Mouse (Mus musculus) hindbrain, embryonic 13.5 days (tissue): ENCODE data around the gene Snx33. TPM values are rescaled to one million over a fixed set of nuclear protein-coding genes. Genes with fewer than 3 reads are reported as not detected.

Source experiments
- ATAC-seq: fragments of 200-750 bp; cut with Nextera tagmentation; 2 replicates; pipeline ENCODE4 v1.8.0; 2017; ENCODE audit warnings: moderate TSS enrichment; ENCODE audit not compliant: low FRiP score
- H3K27ac ChIP-seq: fragments of 300-500 bp; sonication (generic); 2 replicates; pipeline ENCODE4 v1.5.1; 2015; ENCODE audit warnings: inconsistent platforms, mild to moderate bottlenecking, moderate library complexity
- H3K27me3 ChIP-seq: fragments of 300-500 bp; sonication (generic); 2 replicates; pipeline ENCODE4 v1.6.1; 2015; ENCODE audit warnings: mild to moderate bottlenecking, inconsistent platforms
- H3K36me3 ChIP-seq: fragments of 300-500 bp; sonication (generic); 2 replicates; pipeline ENCODE4 v1.6.1; 2015; ENCODE audit warnings: mild to moderate bottlenecking, inconsistent platforms
- H3K4me1 ChIP-seq: fragments of 300-500 bp; sonication (generic); replicated peaks from 2 replicates; pipeline ENCODE4 v1.6.1; 2015; ENCODE audit warnings: inconsistent platforms
- H3K4me2 ChIP-seq: fragments of 300-500 bp; sonication (generic); 2 replicates; pipeline ENCODE4 v1.6.1; 2015; ENCODE audit warnings: inconsistent platforms, mild to moderate bottlenecking, moderate library complexity
- H3K4me3 ChIP-seq: fragments of 300-500 bp; sonication (generic); 2 replicates; pipeline ENCODE4 v1.5.1; 2015; ENCODE audit warnings: mild to moderate bottlenecking, inconsistent platforms
- H3K9ac ChIP-seq: fragments of 300-500 bp; sonication (generic); 2 replicates; pipeline ENCODE4 v1.6.1; 2015; ENCODE audit warnings: mild to moderate bottlenecking, inconsistent platforms
- H3K9me3 ChIP-seq: fragments of 300-500 bp; sonication (generic); 2 replicates; pipeline ENCODE4 v1.6.1; 2016; ENCODE audit warnings: inconsistent platforms
- WGBS: fragments of 180-500 bp; shearing (Covaris S2); methylation state at CpG from one replicate; pipeline ENCODE4 v1.1.7; 2015; 5-methylcytosine and 5-hydroxymethylcytosine counted together
- polyA plus RNA-seq: library from polyadenylated mRNA; unstranded; fragments of >200 nt; fragmentation: Nextera tagmentation; extraction: Ambion mirVana; gene quantifications from 2 replicates; pipeline ENCODE4 v1.2.1, GENCODE M21; 2015

Gene Snx33
- polyA plus RNA-seq, 1 experiment from 2014 or later = 3.7 TPM

DNA sequence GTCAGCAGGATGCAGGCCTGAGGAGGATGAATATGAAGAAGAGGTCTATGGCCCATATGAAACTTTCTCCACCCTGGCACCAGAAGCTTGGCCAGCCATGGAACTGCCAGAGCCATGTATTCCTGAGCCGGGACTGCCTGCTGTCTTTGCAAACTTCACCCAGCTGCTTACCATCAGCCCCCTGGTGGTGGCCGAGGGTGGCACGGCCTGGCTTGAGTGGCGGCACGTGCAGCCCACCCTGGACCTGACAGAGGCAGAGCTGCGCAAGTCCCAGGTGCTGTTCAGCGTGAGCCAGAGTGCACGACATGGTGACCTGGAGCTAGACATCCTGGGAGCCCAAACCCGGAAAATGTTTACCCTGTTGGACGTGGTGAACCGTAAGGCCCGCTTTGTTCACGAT is 42.1 kb downstream of the Snx33 start:
- H3K9me3 ChIP-seq = no peaks in the 10 kb centered on the region
- no peak overlapping the region for H3K4me3 ChIP-seq
- no peak overlapping the region for H3K27ac ChIP-seq
- no peak for ATAC-seq
- H3K36me3 ChIP-seq = no peaks in the 10 kb centered on the region
- peaks cover 3% of the 10 kb centered on the region; the same call in 1 of the 2 replicates for H3K27me3 ChIP-seq
- H3K4me2 ChIP-seq = no peak overlapping the region
- 65% methylated on average over 13 of the region's 13 CpGs for WGBS
- H3K9ac ChIP-seq = no peak overlapping the region
- H3K4me1 ChIP-seq = peaks cover 19% of the 10 kb centered on the region

DNA sequence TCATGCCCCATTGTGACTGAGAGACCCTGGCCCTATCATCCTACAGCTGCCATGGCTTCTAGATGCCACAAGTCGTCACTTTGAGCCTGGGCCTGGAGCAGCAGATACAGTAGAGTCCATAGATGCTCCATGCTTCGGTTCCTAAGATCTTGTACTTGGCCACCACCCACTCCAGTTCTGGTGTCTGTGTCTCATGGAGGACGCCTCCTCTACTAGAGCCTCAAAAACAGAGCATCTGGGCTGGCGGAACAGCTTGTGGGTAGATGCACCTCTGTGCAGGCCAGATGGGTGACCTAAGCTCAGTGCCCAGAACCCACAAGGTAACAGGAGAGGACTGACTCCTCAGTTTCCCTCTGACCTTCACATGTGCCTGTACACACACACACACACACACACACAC is 43.8 kb downstream of the Snx33 start:
- Histone ChIP-seq H3K4me3 (no peak overlapping the region), H3K4me2 (no peak overlapping the region), H3K27me3 (no peaks in the 10 kb centered on the region), H3K9me3 (no peaks in the 10 kb centered on the region), H3K9ac (no peak overlapping the region), H3K27ac (no peak overlapping the region), H3K4me1 (peaks cover 13% of the 10 kb centered on the region; the same call in 1 of the 2 replicates), H3K36me3 (no peaks in the 10 kb centered on the region)
- 85% methylated on average over 4 of the region's 4 CpGs for WGBS
- no peak for ATAC-seq

DNA sequence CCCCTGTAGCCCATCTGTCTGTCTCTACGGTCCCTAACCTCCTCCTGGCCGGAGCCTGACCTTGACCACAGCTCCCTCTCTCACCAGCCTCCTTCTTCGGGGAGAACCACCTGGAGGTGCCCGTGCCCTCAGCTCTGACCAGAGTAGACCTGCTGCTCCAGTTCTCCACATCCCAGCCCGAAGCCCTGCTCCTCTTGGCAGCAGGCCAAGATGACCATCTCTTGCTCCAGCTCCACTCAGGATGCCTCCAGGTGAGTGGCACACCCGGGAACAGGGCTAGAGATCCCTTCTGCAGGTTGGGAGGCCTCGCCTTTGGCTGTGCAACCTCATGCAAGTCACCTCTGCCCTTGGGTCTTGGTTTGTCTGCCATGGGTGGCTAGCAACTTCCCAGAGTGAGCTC is 44.7 kb downstream of the Snx33 start:
- no peak overlapping the region for H3K4me3 ChIP-seq
- no peaks in the 10 kb centered on the region for H3K9me3 ChIP-seq
- no peak for ATAC-seq
- no peak overlapping the region for H3K4me2 ChIP-seq
- H3K4me1 ChIP-seq = peaks cover 13% of the 10 kb centered on the region; the same call in 1 of the 2 replicates
- no peak overlapping the region for H3K27ac ChIP-seq
- no peak overlapping the region for H3K9ac ChIP-seq
- H3K36me3 ChIP-seq = no peaks in the 10 kb centered on the region
- WGBS = 89% methylated on average over 7 of the region's 7 CpGs
- no peaks in the 10 kb centered on the region for H3K27me3 ChIP-seq

DNA sequence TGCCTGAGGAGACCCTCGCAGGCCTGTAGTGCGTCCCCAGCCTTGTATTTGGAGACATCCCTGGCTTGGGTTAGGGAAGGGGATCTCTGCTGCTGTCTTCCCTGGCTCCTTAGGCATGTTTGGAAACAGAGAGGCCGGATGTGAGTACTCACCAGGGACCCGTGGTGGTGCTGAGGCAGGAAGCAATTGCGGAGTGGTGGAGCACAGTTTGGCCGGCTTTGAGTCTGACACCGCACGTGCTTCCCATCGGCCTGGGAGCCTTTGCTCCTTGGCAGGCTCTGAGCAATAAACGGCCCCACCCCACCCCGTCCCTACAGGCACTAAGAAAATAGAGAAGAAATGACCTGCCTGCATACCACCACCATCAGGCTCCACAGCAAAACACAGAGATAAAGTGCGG is 45.4 kb downstream of the Snx33 start:
- 81% methylated on average over 12 of the region's 12 CpGs for WGBS
- Histone ChIP-seq H3K4me2 (no peak overlapping the region), H3K9ac (no peak overlapping the region), H3K4me3 (no peak overlapping the region), H3K27me3 (no peaks in the 10 kb centered on the region), H3K36me3 (no peaks in the 10 kb centered on the region), H3K27ac (no peak overlapping the region), H3K9me3 (no peaks in the 10 kb centered on the region), H3K4me1 (peaks cover 13% of the 10 kb centered on the region; the same call in 1 of the 2 replicates)
- no peak for ATAC-seq

DNA sequence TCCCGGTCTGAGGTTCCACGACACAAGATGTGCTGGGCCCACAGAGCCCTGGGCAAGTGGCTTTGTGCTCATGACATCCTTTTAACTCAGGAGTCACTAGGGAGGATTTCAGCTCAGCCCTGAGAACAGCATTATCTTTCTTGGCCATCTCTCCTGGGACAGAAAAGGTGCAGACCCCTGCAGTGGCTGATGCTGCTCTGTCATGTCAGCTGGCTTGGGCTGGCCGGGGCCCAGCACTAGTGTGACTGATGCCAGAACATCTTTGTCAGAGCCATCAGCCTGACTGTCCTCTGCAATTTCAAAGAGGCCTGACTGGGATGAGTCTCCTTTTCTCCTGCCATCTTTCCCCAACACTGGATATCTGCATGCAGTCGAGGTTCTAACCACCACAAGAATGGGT is 45.9 kb downstream of the Snx33 start:
- 64% methylated on average over 4 of the region's 4 CpGs for WGBS
- Histone ChIP-seq H3K4me1 (peaks cover 13% of the 10 kb centered on the region; the same call in 1 of the 2 replicates), H3K4me3 (no peak overlapping the region), H3K36me3 (no peaks in the 10 kb centered on the region), H3K9me3 (no peaks in the 10 kb centered on the region), H3K4me2 (no peak overlapping the region), H3K27ac (no peak overlapping the region), H3K9ac (no peak overlapping the region), H3K27me3 (no peaks in the 10 kb centered on the region)
- ATAC-seq = no peak

DNA sequence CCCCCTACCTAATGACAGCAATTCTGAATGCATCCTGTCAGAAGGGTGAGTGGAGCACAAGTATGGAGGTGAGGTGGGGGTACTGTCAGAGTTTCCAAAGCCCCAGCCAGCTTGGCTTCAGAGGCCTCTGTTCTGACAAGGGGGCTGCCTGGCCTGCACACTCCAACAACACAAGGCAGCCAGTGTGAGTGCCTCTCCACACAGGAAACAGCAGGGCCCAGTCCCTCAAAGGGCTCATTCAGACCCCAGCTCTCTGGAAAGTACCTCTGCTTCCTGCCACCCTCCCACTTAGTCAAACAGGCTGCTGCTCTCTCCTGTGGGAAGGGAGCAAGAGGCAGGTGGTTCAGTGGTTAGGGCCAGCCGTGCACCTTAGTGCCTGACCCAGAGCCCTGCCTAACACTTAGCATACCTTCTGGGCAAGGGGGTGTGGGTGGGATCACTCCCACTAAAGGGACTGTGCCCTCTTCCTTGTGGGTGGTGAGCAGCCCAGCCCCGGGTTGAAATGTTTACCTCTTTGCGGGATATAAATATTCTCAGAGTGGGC is 46.6 kb downstream of the Snx33 start:
- Histone ChIP-seq H3K9ac (no peak overlapping the region), H3K4me2 (no peak overlapping the region), H3K4me3 (no peak overlapping the region), H3K36me3 (no peaks in the 10 kb centered on the region), H3K9me3 (no peaks in the 10 kb centered on the region), H3K27ac (no peak overlapping the region), H3K27me3 (no peaks in the 10 kb centered on the region), H3K4me1 (peaks cover 18% of the 10 kb centered on the region)
- ATAC-seq = no peak; the same call in 1 of the 2 replicates
- 87% methylated on average over 3 of the region's 3 CpGs for WGBS

DNA sequence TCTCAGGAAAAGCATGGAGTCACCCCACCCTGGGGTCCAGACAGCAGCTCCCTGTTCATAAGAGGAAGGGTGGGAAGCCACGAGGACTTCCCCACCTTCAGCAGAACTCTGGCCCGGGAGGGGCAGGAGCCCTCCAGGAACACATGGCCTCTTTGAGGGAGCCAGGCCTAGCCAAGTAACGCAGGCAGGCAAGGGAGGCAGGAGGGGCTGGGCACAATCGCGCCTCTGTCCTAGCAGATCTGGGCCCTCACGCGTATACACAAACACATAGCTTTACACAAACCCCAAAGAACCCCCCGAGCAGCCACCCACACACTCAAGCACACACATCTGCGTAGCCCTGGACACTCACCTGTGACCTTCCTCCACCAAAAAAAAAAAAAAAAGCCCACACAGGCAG is 47.4 kb downstream of the Snx33 start:
- 61% methylated on average over 9 of the region's 9 CpGs for WGBS
- Histone ChIP-seq H3K27me3 (no peaks in the 10 kb centered on the region), H3K4me1 (peaks cover 23% of the 10 kb centered on the region), H3K9me3 (no peaks in the 10 kb centered on the region), H3K27ac (no peak overlapping the region), H3K4me3 (no peak overlapping the region), H3K36me3 (no peaks in the 10 kb centered on the region), H3K4me2 (no peak overlapping the region), H3K9ac (0 out of 2 replicates have a peak overlapping the region, but pooled peaks have one; percentile 13)
- no peak for ATAC-seq

DNA sequence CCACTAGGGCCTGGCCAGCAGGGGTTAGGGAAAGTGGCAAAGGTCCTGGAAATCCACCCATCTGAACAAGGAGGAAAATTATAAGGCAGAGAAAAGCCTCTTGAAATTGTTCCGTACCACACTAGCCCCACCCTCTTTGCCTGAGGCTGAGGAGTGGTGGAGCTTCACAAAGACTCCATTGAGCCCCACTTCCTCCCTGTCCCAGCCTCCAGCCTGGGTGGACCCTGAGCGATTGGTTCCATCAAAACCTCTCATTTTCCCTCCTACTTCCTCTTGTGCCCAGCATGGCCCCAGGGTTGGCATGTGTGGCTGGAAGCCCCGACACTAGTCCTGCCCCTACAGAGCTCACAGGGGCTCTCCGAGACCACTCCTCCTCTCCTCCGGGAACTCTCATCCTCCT is 50.9 kb downstream of the Snx33 start:
- H3K27me3 ChIP-seq = no peaks in the 10 kb centered on the region
- WGBS = 79% methylated on average over 5 of the region's 5 CpGs
- H3K9ac ChIP-seq = no peak overlapping the region
- no peak overlapping the region for H3K4me2 ChIP-seq
- H3K27ac ChIP-seq = peak overlapping the region; percentile 35; the same call in 1 of the 2 replicates
- H3K4me3 ChIP-seq = no peak overlapping the region
- H3K9me3 ChIP-seq = no peaks in the 10 kb centered on the region
- H3K4me1 ChIP-seq = peaks cover 18% of the 10 kb centered on the region
- no peak for ATAC-seq
- H3K36me3 ChIP-seq = no peaks in the 10 kb centered on the region

DNA sequence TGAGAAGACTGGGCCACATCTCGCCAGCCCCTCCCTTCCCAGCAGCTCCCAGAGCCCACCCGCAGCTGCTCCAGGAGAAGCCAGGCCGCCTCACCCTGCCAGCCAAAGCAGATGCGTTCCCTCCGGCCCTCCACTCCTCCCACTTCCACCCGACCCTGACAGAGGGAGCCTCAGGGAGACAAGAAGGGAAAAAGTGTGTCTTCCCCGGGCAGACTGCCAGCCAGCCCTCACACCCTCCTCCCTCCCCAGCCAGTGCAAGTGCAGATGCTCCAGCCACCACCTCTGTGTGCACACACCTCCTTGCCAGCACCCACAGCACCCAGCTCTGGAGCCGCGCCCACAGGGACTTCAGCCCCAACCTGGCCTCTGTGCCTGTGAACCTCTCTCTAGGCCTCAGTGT is 51.4 kb downstream of the Snx33 start:
- peaks cover 13% of the 10 kb centered on the region for H3K4me1 ChIP-seq
- 47% methylated on average over 9 of the region's 9 CpGs for WGBS
- H3K4me3 ChIP-seq = no peak overlapping the region
- no peaks in the 10 kb centered on the region for H3K27me3 ChIP-seq
- no peak overlapping the region for H3K4me2 ChIP-seq
- no peaks in the 10 kb centered on the region for H3K9me3 ChIP-seq
- peak overlapping the region; percentile 35; the same call in 1 of the 2 replicates for H3K27ac ChIP-seq
- no peak for ATAC-seq
- H3K9ac ChIP-seq = no peak overlapping the region
- H3K36me3 ChIP-seq = no peaks in the 10 kb centered on the region

DNA sequence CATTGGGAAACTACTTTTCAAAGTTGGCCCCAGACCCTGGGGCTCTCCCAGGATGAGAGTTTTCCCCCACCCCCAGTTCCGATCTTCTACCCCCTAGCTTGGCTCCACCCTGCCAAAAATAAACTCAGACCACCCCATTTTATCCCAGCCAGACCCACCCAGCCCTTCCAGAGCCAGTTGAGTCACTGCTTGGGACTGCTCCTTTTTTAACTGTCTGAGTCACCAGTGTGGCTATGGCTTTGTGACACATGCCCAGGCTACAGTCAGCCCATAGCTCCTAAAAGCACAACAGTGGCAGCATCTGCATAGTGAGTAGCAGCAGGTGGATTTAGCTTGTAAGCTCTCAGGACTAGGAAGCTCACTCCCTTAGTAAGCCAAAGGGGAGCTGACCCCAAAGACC is 55.1 kb downstream of the Snx33 start:
- ATAC-seq = no peak
- no peak overlapping the region for H3K9ac ChIP-seq
- 74% methylated on average over 1 of the region's 1 CpGs for WGBS
- no peaks in the 10 kb centered on the region for H3K9me3 ChIP-seq
- no peaks in the 10 kb centered on the region for H3K36me3 ChIP-seq
- H3K4me3 ChIP-seq = no peak overlapping the region
- no peaks in the 10 kb centered on the region for H3K27me3 ChIP-seq
- H3K4me1 ChIP-seq = peaks cover 35% of the 10 kb centered on the region
- no peak overlapping the region for H3K27ac ChIP-seq
- H3K4me2 ChIP-seq = no peak overlapping the region

DNA sequence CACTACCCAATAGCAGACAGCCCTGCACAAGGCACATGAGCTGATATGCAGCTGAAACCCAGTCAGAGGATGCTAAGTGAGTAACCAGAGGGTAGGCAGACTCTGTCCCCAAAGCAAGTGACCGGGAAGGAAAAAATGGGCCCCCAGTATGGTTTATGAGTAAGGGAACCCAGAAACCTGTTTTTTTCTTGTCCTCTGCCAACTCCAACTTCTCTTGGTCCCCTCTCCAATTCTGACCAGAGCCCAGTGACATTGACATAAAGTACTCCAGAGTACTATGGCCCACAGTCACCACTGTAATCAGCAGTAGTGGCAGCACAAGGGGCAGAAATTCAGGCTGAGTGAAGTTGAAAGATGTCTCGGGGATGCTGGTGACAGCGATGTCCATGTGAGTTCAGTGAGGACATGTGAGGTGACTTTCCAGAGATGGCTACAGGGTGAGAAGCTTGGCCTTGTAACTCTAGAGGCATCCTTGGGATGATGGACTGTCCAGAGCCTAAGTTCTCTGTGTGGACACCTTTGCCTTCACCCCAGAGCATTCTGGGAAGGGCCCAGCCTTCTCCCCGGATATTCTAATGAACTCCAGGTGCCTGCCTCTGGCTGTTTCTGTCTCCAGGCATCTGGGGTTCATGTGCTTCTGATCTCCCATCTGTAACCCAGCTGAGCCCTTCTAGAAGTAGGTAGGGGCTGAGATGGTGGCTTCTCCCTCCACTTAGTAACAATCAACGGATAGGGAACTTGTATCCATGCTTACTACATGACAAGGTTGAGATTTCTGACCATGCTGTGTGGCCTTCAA is 55.9 kb downstream of the Snx33 start:
- no peak overlapping the region for H3K27ac ChIP-seq

DNA sequence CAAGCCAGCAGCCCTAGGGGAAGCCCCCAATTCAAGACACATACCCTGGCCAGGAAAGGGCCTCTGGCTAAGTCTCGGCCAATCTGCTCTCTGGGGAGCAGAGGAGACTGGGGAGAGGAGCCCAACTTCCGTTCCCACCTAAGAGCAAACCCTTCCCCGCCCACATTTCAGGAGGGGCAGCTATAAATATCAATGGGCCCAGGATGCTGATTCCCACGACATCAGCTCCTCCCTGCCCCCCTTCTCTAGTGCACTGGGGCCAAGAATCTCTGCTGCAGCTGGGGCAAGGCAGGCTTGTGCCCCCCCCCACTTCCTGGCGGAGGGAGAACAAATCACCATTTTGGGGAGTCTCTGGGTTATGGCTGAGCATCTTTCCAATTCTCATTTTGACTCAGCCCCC is 57.0 kb downstream of the Snx33 start:
- Histone ChIP-seq H3K27me3 (peaks cover 4% of the 10 kb centered on the region), H3K36me3 (no peaks in the 10 kb centered on the region), H3K4me2 (no peak overlapping the region), H3K9me3 (no peaks in the 10 kb centered on the region), H3K27ac (no peak overlapping the region), H3K4me3 (no peak overlapping the region), H3K9ac (no peak overlapping the region), H3K4me1 (peaks cover 31% of the 10 kb centered on the region)
- 51% methylated on average over 5 of the region's 5 CpGs for WGBS
- no peak for ATAC-seq

More for the DNA sequence above, 55.9 kb downstream of the Snx33 start:
- Histone ChIP-seq H3K4me2 (no peak overlapping the region), H3K27me3 (no peaks in the 10 kb centered on the region), H3K4me1 (peaks cover 41% of the 10 kb centered on the region), H3K9me3 (no peaks in the 10 kb centered on the region), H3K4me3 (no peak overlapping the region), H3K9ac (no peak overlapping the region), H3K36me3 (no peaks in the 10 kb centered on the region)
- 87% methylated on average over 5 of the region's 5 CpGs for WGBS
- no peak for ATAC-seq

DNA sequence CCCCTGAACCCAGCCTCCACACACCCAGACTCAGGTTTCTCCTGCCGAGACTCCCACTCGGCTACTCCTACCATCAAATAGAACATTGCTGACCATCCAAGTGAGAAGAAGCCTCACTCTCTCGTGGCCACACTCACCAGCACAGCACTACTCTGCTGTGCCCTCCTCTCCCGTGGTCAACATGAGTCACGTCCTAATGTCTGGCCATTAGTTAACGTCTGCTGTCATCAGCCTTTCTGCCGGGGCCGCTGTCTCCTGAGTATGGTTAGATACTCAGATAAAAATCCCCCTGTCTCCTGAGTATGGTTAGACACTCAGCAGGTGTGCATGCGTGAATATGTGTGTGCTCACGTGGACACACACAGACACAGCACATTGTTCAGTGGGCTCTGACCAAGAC is 57.4 kb downstream of the Snx33 start:
- Histone ChIP-seq H3K4me3 (no peak overlapping the region), H3K9ac (no peak overlapping the region), H3K4me2 (no peak overlapping the region), H3K27ac (no peak overlapping the region), H3K4me1 (peaks cover 31% of the 10 kb centered on the region), H3K36me3 (no peaks in the 10 kb centered on the region), H3K9me3 (no peaks in the 10 kb centered on the region), H3K27me3 (peaks cover 8% of the 10 kb centered on the region)
- WGBS = 74% methylated on average over 10 of the region's 10 CpGs
- no peak for ATAC-seq
